Mouse (Mus musculus): Measurements from ENCODE around the gene Ugt1a7c. TPM values are rescaled to one million over a fixed set of nuclear protein-coding genes. Genes with fewer than 3 reads are reported as not detected.

The Ugt1a7c gene
- total and polyA plus RNA-seq, 3 experiments, result 1.2 to 2.7 (median 1.8) TPM

- no peak for DNase-seq
These were observed 165.9 kb downstream of the Ugt1a7c start for GRCm38 (mm10) chr1:88260604-88261377.

- DNase-seq, result peak; percentile 27
These were observed 166.8 kb downstream of the Ugt1a7c start for GRCm38 (mm10) chr1:88261706-88262105.

- peak; percentile 82 for DNase-seq
These were observed 167.4 kb downstream of the Ugt1a7c start for GRCm38 (mm10) chr1:88262255-88262654.

GRCm38 (mm10) chr1:88262961-88263360, 168.1 kb downstream of the Ugt1a7c start:
- DNase-seq, result peak; percentile 18

- DNase-seq, result peak; percentile 21
These were observed 168.9 kb downstream of the Ugt1a7c start for GRCm38 (mm10) chr1:88263778-88264177.

GRCm38 (mm10) chr1:88264237-88264868, 169.5 kb downstream of the Ugt1a7c start:
- peak; percentile 56 for DNase-seq

GRCm38 (mm10) chr1:88264869-88265240, 170.0 kb downstream of the Ugt1a7c start:
- peak; percentile 49 for DNase-seq

GRCm38 (mm10) chr1:88266123-88266522, 171.3 kb downstream of the Ugt1a7c start:
- DNase-seq, result peak; percentile 2

- no peak for DNase-seq
These were observed 172.6 kb downstream of the Ugt1a7c start for GRCm38 (mm10) chr1:88267489-88267888.

- DNase-seq, result peak; percentile 49
These were observed 173.2 kb downstream of the Ugt1a7c start for GRCm38 (mm10) chr1:88268070-88268469.

Other genes starting within 250 kb of the Ugt1a7c start
- 10 to 100 TPM; 49.1 to 66.7 TPM for gene Dgkd, start 241.8 kb upstream of the Ugt1a7c start, total RNA-seq (2021)
- gene Dgkd, start 241.8 kb upstream of the Ugt1a7c start, polyA plus RNA-seq (2012; rRNA removed), result 15.2 and 16.7 TPM in 2 replicates
- 10 to 100 TPM; 21.5 to 22.6 TPM for gene Usp40, start 86.5 kb upstream of the Ugt1a7c start, total RNA-seq (2021)
- gene Usp40, start 86.5 kb upstream of the Ugt1a7c start, polyA plus RNA-seq (2012; rRNA removed), result 4.5 and 5.0 TPM in 2 replicates
- not detected for gene Ugt1a10, start 39.7 kb upstream of the Ugt1a7c start, total RNA-seq (2021)
- not detected in 2 replicates for gene Ugt1a10, start 39.7 kb upstream of the Ugt1a7c start, polyA plus RNA-seq (2012; rRNA removed)
- gene Ugt1a9, start 24.3 kb upstream of the Ugt1a7c start, total RNA-seq (2021), result under 1 TPM; 0.14 to 0.61 TPM
- not detected in 2 replicates for gene Ugt1a9, start 24.3 kb upstream of the Ugt1a7c start, polyA plus RNA-seq (2012; rRNA removed)
- not detected for gene Ugt1a8, start 7.2 kb upstream of the Ugt1a7c start, total RNA-seq (2021)
- gene Ugt1a8, start 7.2 kb upstream of the Ugt1a7c start, polyA plus RNA-seq (2012; rRNA removed), result not detected in 2 replicates
- gene Ugt1a6b, start 8.2 kb downstream of the Ugt1a7c start, total RNA-seq (2021), result 1 to 10 TPM; 4.8 to 6.5 TPM
- 8.9 and 9.5 TPM in 2 replicates for gene Ugt1a6b, start 8.2 kb downstream of the Ugt1a7c start, polyA plus RNA-seq (2012; rRNA removed)
- 10 to 100 TPM; 10.5 to 17.9 TPM for gene Ugt1a6a, start 39.7 kb downstream of the Ugt1a7c start, total RNA-seq (2021)
- gene Ugt1a6a, start 39.7 kb downstream of the Ugt1a7c start, polyA plus RNA-seq (2012; rRNA removed), result 5.1 and 7.6 TPM in 2 replicates
- under 1 TPM; 0.14 to 0.29 TPM for gene Ugt1a5, start 71.0 kb downstream of the Ugt1a7c start, total RNA-seq (2021)
- gene Ugt1a5, start 71.0 kb downstream of the Ugt1a7c start, polyA plus RNA-seq (2012; rRNA removed), result 0.07 and 0.11 TPM in 2 replicates
- under 1 TPM in 1 of 2 experiments, not detected in 1; 0.29 TPM for gene Ugt1a2, start 105.5 kb downstream of the Ugt1a7c start, total RNA-seq (2021)
- gene Ugt1a2, start 105.5 kb downstream of the Ugt1a7c start, polyA plus RNA-seq (2012; rRNA removed), result not detected in 2 replicates
- 1 to 10 TPM; 1.8 to 3.7 TPM for gene Dnajb3, start 110.7 kb downstream of the Ugt1a7c start, total RNA-seq (2021)
- gene Dnajb3, start 110.7 kb downstream of the Ugt1a7c start, polyA plus RNA-seq (2012; rRNA removed), result 3.1 and 3.9 TPM in 2 replicates
- gene Ugt1a1, start 116.9 kb downstream of the Ugt1a7c start, total RNA-seq (2021), result 10 to 100 TPM in 1 of 2 experiments, not detected in 1; 53.5 TPM
- 4.0 and 9.7 TPM in 2 replicates for gene Ugt1a1, start 116.9 kb downstream of the Ugt1a7c start, polyA plus RNA-seq (2012; rRNA removed)
- under 1 TPM in 1 of 2 experiments, not detected in 1; 0.10 TPM for gene Mroh2a, start 131.9 kb downstream of the Ugt1a7c start, total RNA-seq (2021)
- gene Mroh2a, start 131.9 kb downstream of the Ugt1a7c start, polyA plus RNA-seq (2012; rRNA removed), result 0.03 and 0.17 TPM in 2 replicates
- 10 to 100 TPM; 24.7 to 25.5 TPM for gene Hjurp, start 182.6 kb downstream of the Ugt1a7c start, total RNA-seq (2021)
- 13.6 and 17.5 TPM in 2 replicates for gene Hjurp, start 182.6 kb downstream of the Ugt1a7c start, polyA plus RNA-seq (2012; rRNA removed)
- not detected for gene Trpm8, start 182.6 kb downstream of the Ugt1a7c start, total RNA-seq (2021)
- gene Trpm8, start 182.6 kb downstream of the Ugt1a7c start, polyA plus RNA-seq (2012; rRNA removed), result not detected in 2 replicates